Mouse (Mus musculus) MEL (cell line): ENCODE results near the gene Gjc1. TPM values are rescaled to one million over a fixed set of nuclear protein-coding genes. Genes with fewer than 3 reads are reported as not detected.

ENCODE experiments used
- DNase-seq: peaks from one replicate; pipeline ENCODE4 v3.0.0; 2011; ENCODE audit warnings: low read depth, low spot score
- H3K27ac ChIP-seq: 2 replicates; pipeline ENCODE4 v1.5.1; 2012; ENCODE audit warnings: low read depth, mild to moderate bottlenecking, control low read depth, low read length, moderate library complexity; ENCODE audit not compliant: control insufficient read depth
- H3K27me3 ChIP-seq, 2 experiments: fragments of 150-350 bp in 1 of 2; sonication (generic) in 1 of 2; 2 replicates each; pipeline ENCODE4 v1.6.1; 2012; ENCODE audit warnings: low read length in 2 of 2, mild to moderate bottlenecking in 2 of 2, improper control_type of control experiment in 1 of 2, moderate library complexity in 1 of 2; ENCODE audit not compliant: insufficient read depth in 2 of 2, control insufficient read depth in 1 of 2
- H3K36me3 ChIP-seq, 2 experiments: 2 replicates each; pipeline ENCODE4 v1.6.1; 2012 to 2014; ENCODE audit warnings: low read length in 2 of 2, improper control_type of control experiment in 1 of 2, inconsistent platforms in 1 of 2, mild to moderate bottlenecking in 1 of 2; ENCODE audit not compliant: insufficient read depth in 2 of 2, control insufficient read depth in 1 of 2
- H3K4me1 ChIP-seq, 2 experiments: fragments of 150-350 bp in 1 of 2; sonication (generic) in 1 of 2; 2 replicates each; pipeline ENCODE4 v1.6.1; 2012; ENCODE audit warnings: low read length in 2 of 2, improper control_type of control experiment in 1 of 2, mild to moderate bottlenecking in 1 of 2; ENCODE audit not compliant: insufficient read depth in 2 of 2, control insufficient read depth in 1 of 2
- H3K4me3 ChIP-seq, 2 experiments: fragments of 150-350 bp in 1 of 2; sonication (generic) in 1 of 2; 2 replicates each; pipeline ENCODE4 v1.5.1; 2012; ENCODE audit warnings: low read depth in 2 of 2, low read length in 2 of 2, mild to moderate bottlenecking in 2 of 2, moderate library complexity in 2 of 2, control low read depth in 1 of 2, improper control_type of control experiment in 1 of 2; ENCODE audit not compliant: control insufficient read depth in 1 of 2, insufficient read depth in 1 of 2
- H3K79me2 ChIP-seq: 2 replicates; pipeline ENCODE4 v1.6.1; 2012; ENCODE audit warnings: mild to moderate bottlenecking, low read length, moderate library complexity; ENCODE audit not compliant: control insufficient read depth, poor library complexity, insufficient read depth
- H3K9ac ChIP-seq: 2 replicates; pipeline ENCODE4 v1.6.1; 2012; ENCODE audit warnings: low read depth, mild to moderate bottlenecking, control low read depth, low read length, moderate library complexity; ENCODE audit not compliant: control insufficient read depth, poor library complexity, severe bottlenecking
- H3K9me3 ChIP-seq: fragments of 150-350 bp; sonication (generic); replicated peaks from 2 replicates; pipeline ENCODE4 v1.6.1; 2012; ENCODE audit warnings: mild to moderate bottlenecking, low read length, improper control_type of control experiment, moderate library complexity; ENCODE audit not compliant: insufficient read depth
- BHLHE40 ChIP-seq: IDR thresholded peaks from 2 replicates; pipeline ENCODE4 v1.6.1; 2012; ENCODE audit warnings: low read depth, mild to moderate bottlenecking, inconsistent platforms, low read length, improper control_type of control experiment, borderline replicate concordance
- CHD2 ChIP-seq: IDR thresholded peaks from 2 replicates; pipeline ENCODE4 v1.6.1; 2011; ENCODE audit warnings: low read length, improper control_type of control experiment
- CTCF ChIP-seq, 3 experiments: IDR thresholded peaks in 2 of 3; conservative IDR thresholded peaks in 1 of 3; 2 replicates each; pipeline ENCODE4 v1.5.1; 2011 to 2012; ENCODE audit warnings: low read length in 3 of 3, low read depth in 2 of 3, mild to moderate bottlenecking in 2 of 3, improper control_type of control experiment in 1 of 3, inconsistent platforms in 1 of 3, mixed read lengths in 1 of 3, moderate library complexity in 1 of 3; ENCODE audit not compliant: control insufficient read depth in 1 of 3, insufficient read depth in 1 of 3, poor library complexity in 1 of 3, severe bottlenecking in 1 of 3
- EP300 ChIP-seq, 2 experiments: IDR thresholded peaks; 2 replicates each; pipeline ENCODE4 v1.6.1; 2011; ENCODE audit warnings: improper control_type of control experiment in 2 of 2, low read length in 2 of 2, low read depth in 1 of 2, mild to moderate bottlenecking in 1 of 2
- GATA1 ChIP-seq: IDR thresholded peaks from 2 replicates; pipeline ENCODE4 v1.6.1; 2011; ENCODE audit warnings: low read depth, low read length, improper control_type of control experiment
- JUND ChIP-seq: IDR thresholded peaks from 2 replicates; pipeline ENCODE4 v1.6.1; 2011; ENCODE audit warnings: low read depth, mild to moderate bottlenecking, improper control_type of control experiment, low read length
- MAZ ChIP-seq: IDR thresholded peaks from 2 replicates; pipeline ENCODE4 v1.6.1; 2012; ENCODE audit warnings: low read depth, mild to moderate bottlenecking, inconsistent platforms, low read length, improper control_type of control experiment
- MYB ChIP-seq: IDR thresholded peaks from 2 replicates; pipeline ENCODE4 v1.6.1; 2011; ENCODE audit warnings: mild to moderate bottlenecking, low read depth, low read length, improper control_type of control experiment
- MYC ChIP-seq: IDR thresholded peaks from 2 replicates; pipeline ENCODE4 v1.6.1; 2011; ENCODE audit warnings: low read depth, mild to moderate bottlenecking, low read length, improper control_type of control experiment, moderate library complexity
- NELFE ChIP-seq: IDR thresholded peaks from 2 replicates; pipeline ENCODE4 v1.6.1; 2011; ENCODE audit warnings: low read depth, low read length, improper control_type of control experiment
- POLR2AphosphoS5 ChIP-seq: IDR thresholded peaks from 2 replicates; pipeline ENCODE4 v1.6.1; 2012; ENCODE audit warnings: low read depth, borderline replicate concordance, mild to moderate bottlenecking, inconsistent platforms, low read length, moderate library complexity, mixed read lengths
- RAD21 ChIP-seq: IDR thresholded peaks from 2 replicates; pipeline ENCODE4 v1.6.1; 2011; ENCODE audit warnings: mild to moderate bottlenecking, low read depth, low read length, improper control_type of control experiment
- SMC3 ChIP-seq: IDR thresholded peaks from 2 replicates; pipeline ENCODE4 v1.6.1; 2011; ENCODE audit warnings: low read depth, low read length, improper control_type of control experiment
- TAL1 ChIP-seq: IDR thresholded peaks from 2 replicates; pipeline ENCODE4 v1.6.1; 2012; ENCODE audit warnings: mild to moderate bottlenecking, inconsistent platforms, low read length, moderate library complexity, mixed read lengths
- TCF12 ChIP-seq: IDR thresholded peaks from 2 replicates; pipeline ENCODE4 v1.6.1; 2014; ENCODE audit warnings: low read depth, mild to moderate bottlenecking, inconsistent platforms, low read length, improper control_type of control experiment, moderate library complexity
- ZKSCAN1 ChIP-seq: IDR thresholded peaks from 2 replicates; pipeline ENCODE4 v1.6.1; 2012; ENCODE audit warnings: low read depth, mild to moderate bottlenecking, inconsistent platforms, low read length, improper control_type of control experiment, moderate library complexity
- ZNF384 ChIP-seq: IDR thresholded peaks from 2 replicates; pipeline ENCODE4 v1.6.1; 2012; ENCODE audit warnings: low read depth, mild to moderate bottlenecking, inconsistent platforms, low read length, improper control_type of control experiment
- polyA plus RNA-seq, 2 experiments: library from polyadenylated mRNA; stranded (reverse) in 1 of 2; unstranded in 1 of 2; fragments of >175 nt in 1 of 2; fragments of >200 nt in 1 of 2; gene quantifications; 2 replicates each; pipeline versions ENCODE4 v1.2.1 to v1.2.4; 2012; ENCODE audit warnings: low replicate concordance in 2 of 2, low read depth in 1 of 2; ENCODE audit not compliant: insufficient read length in 2 of 2, insufficient read depth in 1 of 2, missing spikeins in 1 of 2
- total RNA-seq: library from RNA; depleted of rRNA; stranded (reverse); fragments of 300-350 nt; gene quantifications from 2 replicates; pipeline ENCODE4 v1.2.3, GENCODE M21; 2012

Gjc1 gene
- total and polyA plus RNA-seq, 3 experiments, result not detected

DNA sequence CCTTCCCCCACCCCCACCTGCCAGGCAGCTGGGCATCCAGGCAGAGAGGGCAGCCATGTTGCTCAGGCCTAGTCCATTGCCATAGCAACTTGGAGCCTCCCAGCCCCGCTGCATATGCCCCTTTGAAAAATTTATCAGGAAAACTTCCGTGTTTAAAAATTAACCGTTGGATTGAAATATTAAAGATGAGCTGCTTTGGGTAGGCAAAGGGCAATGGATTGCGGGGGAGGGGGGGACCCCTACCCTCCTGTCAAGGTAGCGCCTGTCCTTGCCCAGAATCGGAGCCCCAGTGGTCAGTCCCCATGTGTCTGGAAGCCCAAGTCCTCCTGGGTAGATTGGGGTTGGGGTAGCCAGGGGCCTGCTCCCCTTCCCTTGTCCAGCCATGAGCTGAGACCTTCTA lies 50.4 kb downstream of the Gjc1 start:
- Histone ChIP-seq H3K9me3 (no peaks in the 10 kb centered on the region), H3K27me3 (peaks cover 0 to 3% of the 10 kb centered on the region in 2 experiments; a peak in 1 of 4 replicates), H3K36me3 (no peaks in the 10 kb centered on the region), H3K4me3 (no peak overlapping the region), H3K27ac (no peak overlapping the region), H3K79me2 (no peaks in the 10 kb centered on the region), H3K4me1 (peaks cover 0 to 2% of the 10 kb centered on the region in 2 experiments; a peak in 2 of 4 replicates), H3K9ac (no peak overlapping the region)
- no peak for TF ChIP-seq POLR2AphosphoS5
- no peak for TF ChIP-seq RAD21
- TF ChIP-seq ZKSCAN1, result no peak
- DNase-seq, result no peak

GRCm38 (mm10) chr11:102767055-102767670 lies 52.3 kb downstream of the Gjc1 start:
- H3K27me3 ChIP-seq, result peaks cover 0 to 3% of the 10 kb centered on the region in 2 experiments; a peak in 1 of 4 replicates
- H3K4me1 ChIP-seq, result no peaks in the 10 kb centered on the region
- H3K9ac ChIP-seq, result no peak overlapping the region
- no peaks in the 10 kb centered on the region for H3K9me3 ChIP-seq
- H3K4me3 ChIP-seq, result no peak overlapping the region
- no peak for DNase-seq
- TF ChIP-seq ZKSCAN1, result no peak
- TF ChIP-seq CHD2, result no peak
- no peak for TF ChIP-seq GATA1
- no peak for TF ChIP-seq ZNF384
- TF ChIP-seq NELFE, result no peak
- TF ChIP-seq EP300 (IDR thresholded peaks at IDR 0.05; ENCODE audit: low read depth in 1 of 2, low read length in 2 of 2), result no peak
- no peak for TF ChIP-seq MYC
- no peak for TF ChIP-seq RAD21
- TF ChIP-seq JUND, result no peak
- TF ChIP-seq MYB, result no peak
- TF ChIP-seq TAL1, result no peak
- H3K36me3 ChIP-seq, result no peaks in the 10 kb centered on the region
- no peaks in the 10 kb centered on the region for H3K79me2 ChIP-seq
- no peak overlapping the region for H3K27ac ChIP-seq

DNA sequence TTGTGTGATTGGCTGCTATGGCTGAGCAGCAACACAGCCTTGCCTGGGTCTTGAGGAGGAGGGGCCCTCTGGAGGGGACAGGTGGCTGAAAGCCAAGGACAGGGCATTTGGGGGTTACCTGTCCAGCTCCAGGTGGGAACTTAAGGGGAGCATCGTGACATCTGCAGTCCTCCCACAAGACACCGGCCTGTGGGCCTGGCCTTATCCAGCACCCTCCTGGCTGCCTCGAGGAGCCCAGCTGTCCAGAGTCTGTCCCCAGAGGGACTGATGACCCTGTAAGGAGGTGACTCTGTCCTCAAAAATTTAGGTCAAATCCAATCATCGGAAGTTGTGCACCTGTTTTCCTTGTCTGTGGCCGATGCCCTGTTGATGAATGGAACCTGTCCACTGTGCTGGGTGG lies 54.1 kb downstream of the Gjc1 start:
- no peak overlapping the region for H3K4me3 ChIP-seq
- no peak for TF ChIP-seq CTCF (IDR thresholded peaks at IDR 0.05 in 2 of 3, conservative IDR thresholded peaks at IDR 0.05 in 1 of 3; ENCODE audit: control insufficient read depth in 1 of 3, insufficient read depth in 1 of 3, low read depth in 2 of 3, low read length in 3 of 3, poor library complexity in 1 of 3, severe bottlenecking in 1 of 3)
- TF ChIP-seq SMC3, result no peak
- TF ChIP-seq TCF12, result no peak
- TF ChIP-seq MAZ, result no peak
- no peak for TF ChIP-seq BHLHE40
- TF ChIP-seq, all 39 proteins: peak for 0
- no peaks in the 10 kb centered on the region for H3K9me3 ChIP-seq
- no peaks in the 10 kb centered on the region; a peak in 1 of 4 replicates for H3K27me3 ChIP-seq
- no peaks in the 10 kb centered on the region for H3K4me1 ChIP-seq
- no peak overlapping the region for H3K27ac ChIP-seq
- no peak for DNase-seq
- no peaks in the 10 kb centered on the region for H3K36me3 ChIP-seq
- no peak overlapping the region for H3K9ac ChIP-seq
- H3K79me2 ChIP-seq, result no peaks in the 10 kb centered on the region
